Mouse (Mus musculus) MN1 (cell line): ENCODE measurements around the gene Ezh2.

Experiments used
- DNase-seq: peaks from one replicate; pipeline ENCODE4 v3.0.0-alpha.2; 2016; ENCODE audit warnings: low spot score

Gene Ezh2

DNA sequence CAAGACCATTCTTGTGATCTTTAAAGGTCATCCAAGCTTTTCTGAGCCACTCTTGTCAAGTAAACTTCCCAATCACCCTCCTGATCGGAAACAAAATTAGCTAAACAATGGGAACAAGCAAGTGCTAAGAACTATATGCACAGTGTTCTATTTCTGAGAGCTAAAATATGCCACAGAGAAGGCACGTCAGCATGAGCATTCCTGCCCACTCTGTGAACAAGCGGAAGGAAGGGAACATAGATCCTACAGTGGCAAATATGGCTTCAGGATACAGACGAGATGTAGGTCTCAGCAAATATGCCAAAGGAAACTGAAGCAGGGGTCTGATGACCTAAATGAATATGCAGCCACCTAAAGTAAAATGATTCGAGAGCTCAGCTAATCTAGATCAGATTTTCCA is 59.8 kb downstream of the Ezh2 start:
- DNase-seq: no peak

GRCm38 (mm10) chr6:47532547-47532946 is 62.6 kb downstream of the Ezh2 start:
- no peak for DNase-seq

GRCm38 (mm10) chr6:47527655-47528054 is 67.5 kb downstream of the Ezh2 start:
- DNase-seq: no peak

DNA sequence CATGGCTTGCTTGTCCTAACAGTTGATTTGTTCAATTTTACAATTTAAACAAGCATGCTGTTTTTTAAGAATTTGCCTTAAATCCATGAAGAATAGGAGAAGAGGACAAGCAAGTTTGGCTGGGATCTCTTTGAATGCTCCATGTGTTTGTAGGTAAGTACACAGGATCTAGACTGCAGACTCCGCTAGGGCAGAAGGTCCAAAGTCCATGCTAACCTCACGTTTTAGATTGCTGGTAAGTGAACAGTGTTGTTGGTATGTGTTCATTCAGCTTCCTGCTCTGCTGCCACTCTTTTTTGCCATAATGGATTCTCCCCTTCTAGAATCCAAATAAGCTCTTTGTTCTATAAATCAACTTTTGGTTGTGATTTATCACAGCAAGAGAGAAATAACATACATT is 68.0 kb downstream of the Ezh2 start:
- no peak for DNase-seq

GRCm38 (mm10) chr6:47526446-47526845 is 68.7 kb downstream of the Ezh2 start:
- DNase-seq: no peak

DNA sequence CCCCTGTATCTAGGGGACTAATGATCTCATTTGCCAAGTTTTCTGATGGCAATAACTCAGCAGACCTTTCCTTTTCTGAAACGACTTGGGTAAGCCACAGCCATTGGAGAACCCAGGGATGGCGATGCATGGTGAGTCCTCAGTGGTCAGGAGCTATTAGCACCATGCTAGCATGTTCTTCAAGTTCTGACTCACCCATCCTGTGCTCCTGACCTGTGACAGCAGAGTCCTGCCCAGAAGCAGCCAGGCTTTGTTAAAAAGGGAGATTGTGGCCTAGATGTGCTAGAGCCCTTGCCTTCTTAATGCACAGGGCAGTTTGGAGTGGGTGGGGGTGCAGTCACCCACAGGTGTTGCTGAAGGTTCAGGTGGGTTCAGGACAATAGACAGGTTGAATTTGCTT is 70.1 kb downstream of the Ezh2 start:
- DNase-seq: no peak

DNA sequence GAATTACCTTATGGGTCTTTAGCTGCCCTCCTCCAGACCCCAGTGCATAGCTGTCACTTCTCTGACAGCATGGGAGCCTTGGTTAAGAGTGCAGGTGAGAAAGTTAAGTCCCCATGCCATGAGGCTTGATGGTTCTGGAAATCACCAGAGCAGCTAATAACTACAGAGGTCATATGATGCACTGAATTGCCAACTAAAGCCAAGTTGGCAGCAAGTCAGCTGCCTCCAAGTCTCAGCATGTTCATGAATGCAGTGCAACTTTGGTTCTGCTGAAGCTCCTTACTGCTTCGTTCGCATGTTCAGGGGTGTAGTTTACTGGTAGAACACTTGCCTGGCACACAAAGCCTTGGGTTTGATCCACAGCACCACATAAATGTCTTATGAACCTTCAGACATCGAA is 72.7 kb downstream of the Ezh2 start:
- no peak for DNase-seq

- DNase-seq: no peak
Observed at GRCm38 (mm10) chr6:47520030-47520429, 75.1 kb downstream of the Ezh2 start.

GRCm38 (mm10) chr6:47494562-47494961 is 100.6 kb downstream of the Ezh2 start:
- DNase-seq: no peak

DNA sequence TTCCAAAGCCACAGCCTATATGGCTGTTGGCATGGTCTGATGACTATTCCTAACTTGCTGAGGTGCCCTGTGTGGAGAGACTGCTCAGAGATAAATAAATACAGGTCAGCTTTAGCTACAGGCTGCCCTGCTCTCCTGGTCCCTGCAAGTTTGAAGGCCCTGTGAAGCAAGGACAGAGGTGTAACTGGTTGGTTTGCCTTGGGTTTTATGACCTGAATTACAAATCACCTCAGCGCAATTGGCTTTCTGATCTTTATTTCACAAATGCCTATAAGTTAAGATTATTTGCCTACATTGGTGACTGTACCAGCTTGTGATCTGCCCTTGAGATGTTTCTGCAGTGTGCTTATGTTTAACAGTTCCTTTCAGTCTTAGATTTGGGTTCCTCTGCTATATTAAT is 113.1 kb downstream of the Ezh2 start:
- no peak for DNase-seq
